Mouse (Mus musculus): ENCODE measurements around the gene Tent5c.

DNA sequence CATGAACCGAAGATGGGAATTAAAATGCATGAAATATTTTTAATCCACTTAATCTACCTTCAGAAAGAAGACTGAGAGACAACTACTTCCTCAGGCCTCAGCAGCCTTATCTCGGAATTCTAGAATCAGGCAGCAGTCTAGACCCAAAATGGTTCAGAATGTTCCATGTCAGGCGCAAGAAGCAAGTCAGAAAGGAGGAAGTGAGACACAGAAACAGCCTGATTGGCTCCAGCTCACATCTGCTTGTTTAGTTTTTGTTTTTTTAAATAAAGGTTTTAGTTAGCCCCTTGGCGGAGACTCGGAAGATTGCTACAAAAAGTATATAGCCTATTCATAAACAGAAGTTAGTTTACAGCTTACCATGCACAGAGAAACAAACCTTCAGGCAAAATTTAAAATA lies 41.8 kb upstream of the Tent5c start:
- TF ChIP-seq CTCF (IDR thresholded peaks at IDR 0.05) (no peak), EP300 (IDR thresholded peaks at IDR 0.05) (no peak)
